Mouse (Mus musculus): ENCODE measurements at regions not wholly inside any gene's neighbourhood (a gene's known extent, or its start where the extent isn't known, plus 50 kb on each side); places are given as distances from the start of the nearest gene placed in this dataset.

- 84% methylated on average over 5 of the region's 5 CpGs for WGBS
- Histone ChIP-seq H3K4me3 (no peak overlapping the region), H3K9ac (no peak overlapping the region), H3K9me3 (replicated peaks) (no peaks in the 10 kb centered on the region), H3K27ac (no peak overlapping the region), H3K4me1 (replicated peaks) (peaks cover 18% of the 10 kb centered on the region), H3K27me3 (no peaks in the 10 kb centered on the region), H3K36me3 (no peaks in the 10 kb centered on the region), H3K4me2 (no peak overlapping the region)
- ATAC-seq (replicated peaks; ENCODE audit: insufficient number of reproducible peaks, insufficient read depth, low FRiP score, low read depth) = no peak
Observed at GRCm38 (mm10) chr10:111099059-111099811, 65.3 kb upstream of the Osbpl8 start.

GRCm38 (mm10) chr10:111097245-111097644 is 67.3 kb upstream of the Osbpl8 start:
- 53% methylated on average over 5 of the region's 5 CpGs for WGBS
- Histone ChIP-seq H3K9me3 (replicated peaks) (no peaks in the 10 kb centered on the region), H3K27ac (no peak overlapping the region), H3K4me1 (replicated peaks) (peaks cover 11% of the 10 kb centered on the region), H3K9ac (no peak overlapping the region), H3K4me3 (no peak overlapping the region), H3K36me3 (no peaks in the 10 kb centered on the region), H3K4me2 (no peak overlapping the region), H3K27me3 (no peaks in the 10 kb centered on the region)
- ATAC-seq (replicated peaks; ENCODE audit: insufficient number of reproducible peaks, insufficient read depth, low FRiP score, low read depth) = no peak

GRCm38 (mm10) chr10:111096811-111097210 is 67.7 kb upstream of the Osbpl8 start:
- Histone ChIP-seq H3K27ac (no peak overlapping the region), H3K27me3 (no peaks in the 10 kb centered on the region), H3K9ac (no peak overlapping the region), H3K4me1 (replicated peaks) (peaks cover 7% of the 10 kb centered on the region), H3K36me3 (no peaks in the 10 kb centered on the region), H3K4me2 (no peak overlapping the region), H3K4me3 (no peak overlapping the region), H3K9me3 (replicated peaks) (no peaks in the 10 kb centered on the region)
- 75% methylated on average over 6 of the region's 6 CpGs for WGBS
- no peak for ATAC-seq (replicated peaks; ENCODE audit: insufficient number of reproducible peaks, insufficient read depth, low FRiP score, low read depth)

GRCm38 (mm10) chr10:111094405-111094804 is 70.1 kb upstream of the Osbpl8 start:
- peaks cover 5% of the 10 kb centered on the region; the same call in 1 of the 2 replicates for H3K4me1 ChIP-seq (replicated peaks)
- 26% methylated on average over 9 of the region's 9 CpGs for whole genome bisulfite sequencing
- no peak overlapping the region for H3K9ac ChIP-seq
- no peaks in the 10 kb centered on the region for H3K36me3 ChIP-seq
- H3K27me3 ChIP-seq = no peaks in the 10 kb centered on the region
- no peak overlapping the region for H3K4me2 ChIP-seq
- H3K27ac ChIP-seq = no peak overlapping the region
- H3K9me3 ChIP-seq (replicated peaks) = no peaks in the 10 kb centered on the region
- H3K4me3 ChIP-seq = no peak overlapping the region
- no peak for ATAC-seq (replicated peaks; ENCODE audit: insufficient number of reproducible peaks, insufficient read depth, low FRiP score, low read depth)

- Histone ChIP-seq H3K4me1 (replicated peaks) (peaks cover 6% of the 10 kb centered on the region; the same call in 1 of the 2 replicates), H3K9me3 (replicated peaks) (no peaks in the 10 kb centered on the region), H3K36me3 (no peaks in the 10 kb centered on the region), H3K27me3 (no peaks in the 10 kb centered on the region), H3K4me3 (no peak overlapping the region), H3K4me2 (no peak overlapping the region), H3K9ac (no peak overlapping the region), H3K27ac (no peak overlapping the region)
- no peak for ATAC-seq (replicated peaks; ENCODE audit: insufficient number of reproducible peaks, insufficient read depth, low FRiP score, low read depth)
- WGBS = 29% methylated on average over 5 of the region's 5 CpGs
Observed at GRCm38 (mm10) chr10:111089382-111089781, 75.2 kb upstream of the Osbpl8 start.

- 72% methylated on average over 8 of the region's 8 CpGs for WGBS
- Histone ChIP-seq H3K9ac (no peak overlapping the region), H3K27me3 (no peaks in the 10 kb centered on the region), H3K4me3 (no peak overlapping the region), H3K4me1 (replicated peaks) (peaks cover 5% of the 10 kb centered on the region; the same call in 1 of the 2 replicates), H3K36me3 (no peaks in the 10 kb centered on the region), H3K4me2 (no peak overlapping the region), H3K27ac (no peak overlapping the region), H3K9me3 (replicated peaks) (no peaks in the 10 kb centered on the region)
- no peak for ATAC-seq (replicated peaks; ENCODE audit: insufficient number of reproducible peaks, insufficient read depth, low FRiP score, low read depth)
Observed at GRCm38 (mm10) chr10:111085561-111085960, 75.6 kb upstream of the Zdhhc17 start.

GRCm38 (mm10) chr10:111084267-111084780 is 74.4 kb upstream of the Zdhhc17 start:
- Histone ChIP-seq H3K27me3 (no peaks in the 10 kb centered on the region), H3K4me2 (no peak overlapping the region), H3K4me3 (no peak overlapping the region), H3K36me3 (no peaks in the 10 kb centered on the region), H3K9me3 (replicated peaks) (no peaks in the 10 kb centered on the region), H3K27ac (no peak overlapping the region), H3K4me1 (replicated peaks) (peaks cover 2% of the 10 kb centered on the region; the same call in 1 of the 2 replicates), H3K9ac (no peak overlapping the region)
- ATAC-seq (replicated peaks; ENCODE audit: insufficient number of reproducible peaks, insufficient read depth, low FRiP score, low read depth) = no peak
- WGBS = 33% methylated on average over 4 of the region's 4 CpGs

- no peak for ATAC-seq (replicated peaks; ENCODE audit: insufficient number of reproducible peaks, insufficient read depth, low FRiP score, low read depth)
Observed at GRCm38 (mm10) chr10:111083861-111084260, 73.9 kb upstream of the Zdhhc17 start.

GRCm38 (mm10) chr10:111083338-111083737 is 73.4 kb upstream of the Zdhhc17 start:
- Histone ChIP-seq H3K27ac (no peak overlapping the region), H3K36me3 (no peaks in the 10 kb centered on the region), H3K9ac (no peak overlapping the region), H3K4me2 (no peak overlapping the region), H3K27me3 (no peaks in the 10 kb centered on the region), H3K4me1 (replicated peaks) (no peaks in the 10 kb centered on the region), H3K9me3 (replicated peaks) (no peaks in the 10 kb centered on the region), H3K4me3 (no peak overlapping the region)
- WGBS = 43% methylated on average over 4 of the region's 4 CpGs
- ATAC-seq (replicated peaks; ENCODE audit: insufficient number of reproducible peaks, insufficient read depth, low FRiP score, low read depth) = no peak

More at GRCm38 (mm10) chr10:111083861-111084260, 73.9 kb upstream of the Zdhhc17 start:
- Histone ChIP-seq H3K27ac (no peak overlapping the region), H3K27me3 (no peaks in the 10 kb centered on the region), H3K9me3 (replicated peaks) (no peaks in the 10 kb centered on the region), H3K4me1 (replicated peaks) (no peaks in the 10 kb centered on the region), H3K36me3 (no peaks in the 10 kb centered on the region), H3K9ac (no peak overlapping the region), H3K4me3 (no peak overlapping the region), H3K4me2 (no peak overlapping the region)
- WGBS = 57% methylated on average over 2 of the region's 2 CpGs

GRCm38 (mm10) chr10:111080322-111080721 is 70.4 kb upstream of the Zdhhc17 start:
- WGBS = 76% methylated on average over 10 of the region's 10 CpGs
- no peaks in the 10 kb centered on the region for H3K36me3 ChIP-seq
- H3K27me3 ChIP-seq = no peaks in the 10 kb centered on the region
- H3K9me3 ChIP-seq (replicated peaks) = no peaks in the 10 kb centered on the region
- no peak overlapping the region for H3K27ac ChIP-seq
- no peaks in the 10 kb centered on the region for H3K4me1 ChIP-seq (replicated peaks)
- no peak for ATAC-seq (replicated peaks; ENCODE audit: insufficient number of reproducible peaks, insufficient read depth, low FRiP score, low read depth)
- H3K9ac ChIP-seq = no peak overlapping the region
- H3K4me3 ChIP-seq = no peak overlapping the region
- no peak overlapping the region for H3K4me2 ChIP-seq

- no peaks in the 10 kb centered on the region for H3K36me3 ChIP-seq
- 0 out of 2 replicates have a peak, but pooled peaks cover 1% of the 10 kb centered on the region for H3K4me1 ChIP-seq (replicated peaks)
- ATAC-seq (replicated peaks; ENCODE audit: insufficient number of reproducible peaks, insufficient read depth, low FRiP score, low read depth) = no peak
- no peak overlapping the region for H3K27ac ChIP-seq
- H3K9me3 ChIP-seq (replicated peaks) = no peaks in the 10 kb centered on the region
- H3K4me3 ChIP-seq = no peak overlapping the region
- WGBS = 66% methylated on average over 6 of the region's 6 CpGs
- no peak overlapping the region for H3K9ac ChIP-seq
- no peaks in the 10 kb centered on the region for H3K27me3 ChIP-seq
- H3K4me2 ChIP-seq = no peak overlapping the region
Observed at GRCm38 (mm10) chr10:111079051-111079450, 69.1 kb upstream of the Zdhhc17 start.

GRCm38 (mm10) chr10:111077632-111078031 is 67.7 kb upstream of the Zdhhc17 start:
- Histone ChIP-seq H3K27me3 (no peaks in the 10 kb centered on the region), H3K4me2 (no peak overlapping the region), H3K9ac (no peak overlapping the region), H3K9me3 (replicated peaks) (no peaks in the 10 kb centered on the region), H3K4me1 (replicated peaks) (0 out of 2 replicates have a peak, but pooled peaks cover 10% of the 10 kb centered on the region), H3K36me3 (no peaks in the 10 kb centered on the region), H3K27ac (no peak overlapping the region), H3K4me3 (no peak overlapping the region)
- 84% methylated on average over 4 of the region's 4 CpGs for WGBS
- ATAC-seq (replicated peaks; ENCODE audit: insufficient number of reproducible peaks, insufficient read depth, low FRiP score, low read depth) = no peak

Data from heart, embryonic 15.5 days (tissue).